Mouse (Mus musculus) G1E (cell line): ENCODE measurements at regions not wholly inside any gene's neighbourhood (a gene's known extent, or its start where the extent isn't known, plus 50 kb on each side); places are given as distances from the start of the nearest gene placed in this dataset.

Experiments used
- CTCF ChIP-seq: IDR thresholded peaks from 2 replicates; pipeline ENCODE4 v1.5.1; 2012; ENCODE audit warnings: low read depth, low read length, inconsistent platforms, mixed read lengths
- TAL1 ChIP-seq: conservative IDR thresholded peaks from 2 replicates; pipeline ENCODE4 v1.6.1; 2012; ENCODE audit warnings: low read depth, low read length, inconsistent platforms, mixed read lengths

- TF ChIP-seq CTCF (no peak), TAL1 (no peak)
These were observed 218.2 kb downstream of the Lmo4 start for GRCm38 (mm10) chr3:143986798-143987197.
